Mouse (Mus musculus): ENCODE data around the gene Tnfrsf1a.
A peak's percentile ranks its signal among the peaks of the same experiment; 100 is the strongest.

The Tnfrsf1a gene

GRCm38 (mm10) chr6:125354352-125355151 is 5.4 kb downstream of the Tnfrsf1a start:
- peak; percentile 84 for DNase-seq (ENCODE audit: low spot score)

GRCm38 (mm10) chr6:125355197-125355741 is 6.1 kb downstream of the Tnfrsf1a start:
- DNase-seq (ENCODE audit: low spot score): no peak

DNA sequence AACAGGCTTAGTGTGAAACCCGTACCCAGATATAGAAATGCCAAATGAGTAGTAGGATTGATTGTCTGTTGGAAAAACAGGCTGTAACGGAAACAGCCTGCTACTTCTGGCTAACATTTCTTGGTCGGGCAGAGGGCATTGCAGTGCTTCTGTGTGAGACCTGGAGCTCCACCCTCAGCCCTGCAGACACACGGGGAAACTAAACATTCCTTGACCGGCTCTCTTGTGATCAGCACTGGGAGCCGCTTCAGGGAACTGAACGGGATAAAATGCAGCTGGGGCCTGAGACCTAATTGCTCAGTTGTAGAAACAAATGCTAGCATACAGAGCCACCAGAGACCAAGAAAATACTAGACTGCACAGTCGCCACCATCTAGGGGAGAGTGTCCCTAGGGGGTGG is 7.1 kb downstream of the Tnfrsf1a start:
- DNase-seq (ENCODE audit: low spot score): no peak

GRCm38 (mm10) chr6:125357334-125357733 is 8.2 kb downstream of the Tnfrsf1a start:
- no peak for DNase-seq (ENCODE audit: low spot score)

DNA sequence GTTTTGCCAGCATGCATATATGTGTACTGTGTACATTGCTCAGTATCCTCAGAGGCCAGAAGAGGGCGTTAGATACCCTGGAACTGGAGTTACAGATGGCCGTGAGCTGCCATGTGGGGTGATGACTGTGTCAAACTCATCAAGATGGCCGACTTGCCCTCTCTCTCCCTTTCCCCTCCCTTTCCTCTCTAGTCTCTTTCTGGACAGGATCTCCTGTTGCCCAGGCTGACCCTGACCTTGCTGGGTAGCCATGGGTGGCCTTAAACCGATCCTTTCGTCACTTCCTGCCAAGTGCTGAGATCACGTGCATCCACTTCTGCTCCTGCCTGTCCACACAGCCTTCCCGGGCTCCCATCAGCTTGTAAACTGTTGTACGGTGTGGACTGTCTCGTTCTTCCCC is 10.8 kb downstream of the Tnfrsf1a start:
- DNase-seq (ENCODE audit: low spot score): no peak

DNA sequence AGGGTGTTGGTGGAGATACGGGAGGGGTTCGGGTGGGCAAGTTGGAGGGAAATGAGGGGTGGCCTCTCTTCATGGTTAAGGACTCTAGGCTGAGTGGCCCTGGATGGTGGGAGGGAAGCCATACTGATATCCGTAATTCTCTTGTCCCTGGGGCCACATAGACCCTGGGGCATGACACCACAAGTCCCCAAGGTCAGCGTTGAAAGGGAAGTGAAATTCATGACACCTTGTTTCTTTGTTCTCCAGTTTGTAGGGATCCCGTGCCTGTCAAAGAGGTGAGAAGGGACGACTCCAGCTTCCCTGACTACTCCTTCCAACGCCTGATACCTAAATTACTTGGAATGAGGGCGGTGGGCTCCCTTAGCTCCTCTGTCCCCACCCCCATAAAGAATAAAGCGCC is 11.7 kb downstream of the Tnfrsf1a start:
- DNase-seq (ENCODE audit: low spot score): no peak

GRCm38 (mm10) chr6:125361467-125362291 is 12.5 kb downstream of the Tnfrsf1a start:
- peak; percentile 56 for DNase-seq (ENCODE audit: low spot score)

DNA sequence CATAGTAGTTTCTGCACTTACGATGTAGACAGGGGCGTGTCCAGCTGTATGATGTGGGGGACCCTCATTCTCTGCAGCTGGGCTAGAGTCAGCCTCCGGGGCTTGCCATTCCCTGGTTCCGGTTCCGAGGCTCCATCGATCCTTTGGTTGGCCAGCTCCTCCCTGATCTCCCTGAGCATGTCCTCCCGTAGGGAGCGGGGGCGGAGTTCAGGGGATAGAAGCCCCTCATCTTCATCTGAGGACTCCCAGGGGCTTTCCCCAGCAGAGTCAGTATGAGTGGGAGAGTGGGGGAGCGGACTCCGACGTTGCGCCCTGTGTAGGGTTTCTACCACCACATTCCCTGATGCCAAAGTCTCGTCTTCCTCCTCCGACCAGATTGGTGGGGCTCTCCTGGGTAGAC is 13.9 kb downstream of the Tnfrsf1a start:
- DNase-seq (ENCODE audit: low spot score): no peak

- no peak for DNase-seq (ENCODE audit: low spot score)
Measured at GRCm38 (mm10) chr6:125363451-125364242, 14.5 kb downstream of the Tnfrsf1a start.

DNA sequence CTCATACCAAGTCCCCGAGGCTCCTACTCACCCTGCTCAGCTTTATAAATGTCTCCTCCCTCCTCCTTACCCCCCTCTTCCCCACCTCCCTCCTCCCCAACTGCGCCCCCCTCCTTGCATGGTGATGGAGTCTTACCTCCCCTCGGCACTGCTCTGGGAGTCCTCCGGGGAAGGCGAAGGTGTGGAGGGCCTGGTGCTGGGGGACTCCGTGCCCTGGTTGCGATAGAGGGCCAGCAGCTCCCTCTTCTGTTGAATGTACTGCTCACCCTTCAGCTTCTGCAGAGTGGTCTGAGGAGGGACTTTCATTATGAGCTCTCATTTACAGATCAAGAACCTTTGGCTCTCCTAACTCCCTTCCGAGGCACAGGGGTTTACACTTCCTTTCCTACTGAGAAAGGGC is 15.3 kb downstream of the Tnfrsf1a start:
- DNase-seq (ENCODE audit: low spot score): no peak

DNA sequence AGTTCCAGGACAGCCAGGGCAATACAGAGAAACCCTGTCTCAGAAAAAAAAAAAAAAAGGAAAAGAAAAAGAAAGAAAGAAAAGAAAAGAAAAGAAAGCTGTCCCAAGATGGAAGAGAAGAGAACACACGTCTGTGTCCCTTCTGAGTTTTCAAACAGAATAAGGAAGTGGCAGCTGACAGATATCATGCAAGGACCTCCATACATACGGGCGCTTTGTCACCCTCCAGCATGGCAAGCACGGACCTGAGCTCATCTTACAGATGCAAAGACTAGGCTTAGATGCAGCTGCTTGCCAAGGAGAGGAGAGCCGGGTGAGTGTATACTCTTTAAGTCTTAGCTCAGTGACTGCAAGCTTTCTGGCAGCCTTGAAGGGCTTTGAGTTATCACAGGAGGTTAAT is 16.4 kb downstream of the Tnfrsf1a start:
- DNase-seq (ENCODE audit: low spot score): no peak

GRCm38 (mm10) chr6:125366133-125366532 is 17.0 kb downstream of the Tnfrsf1a start:
- DNase-seq (ENCODE audit: low spot score): no peak

GRCm38 (mm10) chr6:125367758-125368371 is 18.7 kb downstream of the Tnfrsf1a start:
- DNase-seq (ENCODE audit: low spot score): no peak

- peak; percentile 70 for DNase-seq (ENCODE audit: low spot score)
Measured at GRCm38 (mm10) chr6:125377042-125377441, 27.9 kb downstream of the Tnfrsf1a start.

GRCm38 (mm10) chr6:125377582-125378451 is 28.7 kb downstream of the Tnfrsf1a start:
- peak; percentile 69 for DNase-seq (ENCODE audit: low spot score)

- no peak for DNase-seq (ENCODE audit: low spot score)
Measured at GRCm38 (mm10) chr6:125378621-125379020, 29.5 kb downstream of the Tnfrsf1a start.

DNA sequence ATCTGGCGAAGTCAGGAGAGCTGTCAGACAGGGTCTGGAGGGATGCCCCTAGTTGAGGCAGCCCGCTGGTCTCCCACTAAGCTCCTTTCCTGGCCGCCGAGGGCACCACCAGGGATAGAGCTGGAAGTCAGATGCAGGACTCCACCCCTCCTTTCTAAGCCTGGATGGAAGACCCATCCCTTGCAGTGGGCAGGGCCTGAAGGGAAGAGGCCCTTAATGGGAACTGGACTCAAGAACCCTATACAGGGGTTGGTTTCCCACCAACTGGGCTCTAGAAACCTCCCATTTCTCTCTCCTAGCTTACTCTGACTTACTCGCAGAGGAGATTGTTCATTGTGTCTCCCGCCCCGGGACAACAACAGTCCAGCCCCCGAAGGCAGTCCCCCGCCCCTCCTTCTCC is 30.6 kb downstream of the Tnfrsf1a start:
- peak; percentile 34 for DNase-seq (ENCODE audit: low spot score)

DNA sequence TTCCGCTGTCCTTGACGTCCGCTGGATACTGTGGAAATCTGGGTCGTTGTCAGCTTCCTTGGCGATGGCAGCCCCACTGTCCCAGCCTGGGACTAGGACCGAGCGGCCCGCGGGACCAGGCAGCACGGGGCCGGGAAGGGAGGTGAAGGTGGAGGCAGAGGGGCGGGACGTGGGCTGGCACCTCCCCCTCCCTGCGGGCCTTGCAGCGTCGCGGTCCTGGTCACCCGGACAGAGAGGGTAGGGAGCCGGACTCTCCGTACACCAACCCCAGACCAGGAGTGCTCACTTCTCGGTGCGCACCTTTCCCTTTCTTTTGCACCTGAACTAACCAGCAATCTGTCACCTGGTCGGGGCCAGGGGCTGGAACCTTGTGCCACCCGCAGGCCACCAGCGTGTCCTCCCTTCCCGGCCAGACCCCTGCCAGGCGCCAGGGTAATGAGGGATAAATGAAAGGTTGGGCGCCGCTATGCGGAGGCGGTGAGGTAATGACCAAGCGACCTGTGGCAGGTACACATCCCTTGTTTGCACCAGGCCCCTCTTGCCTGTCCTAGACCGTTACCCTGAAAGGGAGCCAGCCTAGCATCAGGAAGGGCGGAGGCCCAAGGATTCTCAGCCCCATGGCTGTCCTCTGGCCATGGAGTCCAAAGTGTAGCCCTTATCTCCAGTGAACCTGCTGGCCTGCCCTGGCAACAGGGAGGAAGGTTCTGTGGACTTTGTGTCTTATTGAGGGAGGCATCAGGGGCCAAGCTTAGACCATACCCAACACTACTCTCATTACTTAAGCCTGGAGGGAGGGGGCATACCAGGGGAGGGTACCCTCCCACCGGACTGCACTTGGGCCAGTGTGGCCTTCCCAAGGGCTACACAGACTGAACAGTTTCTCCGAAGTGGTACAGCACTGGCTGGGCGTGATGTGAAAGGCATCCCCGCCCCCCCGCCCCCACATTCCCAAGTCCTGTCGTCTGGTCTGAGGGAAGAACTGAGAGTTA is 31.5 kb downstream of the Tnfrsf1a start, which contains the start of gene Plekhg6:
Gene Plekhg6, minus strand, starts transcription at position 422 of the 989 bp plus-strand sequence.
- DNase-seq (ENCODE audit: low spot score): peak; percentile 50

DNA sequence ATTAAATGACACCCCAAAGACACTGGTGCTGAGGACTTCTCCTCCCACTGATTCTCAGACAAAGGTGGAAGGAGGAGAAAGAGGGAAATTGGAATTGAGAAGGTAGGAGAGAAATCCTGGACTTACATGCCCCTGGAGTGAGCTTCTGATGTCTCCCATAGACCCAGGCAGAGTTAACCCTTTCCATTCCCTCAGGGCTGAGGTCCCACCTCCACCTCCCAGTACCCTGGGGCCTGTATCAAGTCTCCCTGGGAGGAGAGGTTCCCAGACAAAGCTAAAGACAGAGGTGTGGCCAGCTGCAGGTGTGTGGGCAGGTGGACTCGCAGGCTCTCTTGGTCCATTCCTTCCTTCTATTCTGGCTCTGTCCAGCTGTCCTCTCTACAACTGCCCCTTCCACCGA is 32.9 kb downstream of the Tnfrsf1a start:
- DNase-seq (ENCODE audit: low spot score): no peak

Data from MN1 (cell line).